Mouse (Mus musculus) lung, embryonic 16.5 days (tissue): ENCODE measurements around the gene Gp9. TPM values are rescaled to one million over a fixed set of nuclear protein-coding genes. Genes with fewer than 3 reads are reported as not detected.
A peak's percentile ranks its signal among the peaks of the same experiment; 100 is the strongest.

Source experiments
- ATAC-seq: fragments of 200-750 bp; cut with Nextera tagmentation; 2 replicates; pipeline ENCODE4 v1.8.0; 2017; ENCODE audit warnings: low read depth, mild to moderate bottlenecking, moderate library complexity
- H3K27ac ChIP-seq: fragments of 300-500 bp; sonication (generic); 2 replicates; pipeline ENCODE4 v1.5.1; 2014; ENCODE audit warnings: mild to moderate bottlenecking, control low read depth, low read length
- H3K27me3 ChIP-seq: fragments of 300-500 bp; sonication (generic); 2 replicates; pipeline ENCODE4 v1.6.1; 2014; ENCODE audit warnings: low read depth, low read length, mixed read lengths; ENCODE audit not compliant: control insufficient read depth, insufficient read depth
- H3K36me3 ChIP-seq: fragments of 300-500 bp; sonication (generic); 2 replicates; pipeline ENCODE4 v1.6.1; 2014; ENCODE audit warnings: low read length; ENCODE audit not compliant: control insufficient read depth, insufficient read depth
- H3K4me1 ChIP-seq: fragments of 300-500 bp; sonication (generic); replicated peaks from 2 replicates; pipeline ENCODE4 v1.6.1; 2014; ENCODE audit warnings: low read length, mixed read lengths; ENCODE audit not compliant: control insufficient read depth, insufficient read depth
- H3K4me2 ChIP-seq: fragments of 300-500 bp; sonication (generic); 2 replicates; pipeline ENCODE4 v1.6.1; 2014; ENCODE audit warnings: low read depth, low read length, control low read depth
- H3K4me3 ChIP-seq: fragments of 300-500 bp; sonication (generic); 2 replicates; pipeline ENCODE4 v1.5.1; 2014; ENCODE audit warnings: mild to moderate bottlenecking, low read length, control low read depth
- H3K9ac ChIP-seq: fragments of 300-500 bp; sonication (generic); 2 replicates; pipeline ENCODE4 v1.6.1; 2014; ENCODE audit warnings: low read length, control low read depth
- H3K9me3 ChIP-seq: fragments of 300-500 bp; sonication (generic); 2 replicates; pipeline ENCODE4 v1.6.1; 2016; ENCODE audit warnings: low read length; ENCODE audit not compliant: control insufficient read depth
- WGBS: fragments of 180-500 bp; shearing (Covaris S2); extraction: QIAGEN DNeasy Blood & Tissue Kit; methylation state at CpG from one replicate; pipeline ENCODE4 v1.1.7; 2014; 5-methylcytosine and 5-hydroxymethylcytosine counted together
- polyA plus RNA-seq: library from polyadenylated mRNA; unstranded; fragments of >200 nt; fragmentation: Nextera tagmentation; extraction: Ambion mirVana; gene quantifications from 2 replicates; pipeline ENCODE4 v1.2.1, GENCODE M21; 2015

The Gp9 gene
- polyA plus RNA-seq, 1 experiment from 2014 or later = 3.4 TPM

- WGBS = 84% methylated on average over 4 of the region's 4 CpGs
- no peak for ATAC-seq
- H3K9ac ChIP-seq = no peak overlapping the region
- peaks cover 33% of the 10 kb centered on the region for H3K4me1 ChIP-seq
- H3K27ac ChIP-seq = no peak overlapping the region
- H3K36me3 ChIP-seq = no peaks in the 10 kb centered on the region
- no peak overlapping the region for H3K4me3 ChIP-seq
- H3K27me3 ChIP-seq = peaks cover 13% of the 10 kb centered on the region
- no peak overlapping the region for H3K4me2 ChIP-seq
- no peaks in the 10 kb centered on the region for H3K9me3 ChIP-seq
These were observed 40.9 kb upstream of the Gp9 start for GRCm38 (mm10) chr6:87736923-87737322.

- H3K9me3 ChIP-seq = no peaks in the 10 kb centered on the region
- no peak for ATAC-seq
- H3K4me3 ChIP-seq = no peak overlapping the region
- H3K27ac ChIP-seq = no peak overlapping the region
- 71% methylated on average over 4 of the region's 4 CpGs for WGBS
- H3K36me3 ChIP-seq = no peaks in the 10 kb centered on the region
- H3K4me1 ChIP-seq = peaks cover 23% of the 10 kb centered on the region
- peaks cover 3% of the 10 kb centered on the region; the same call in 1 of the 2 replicates for H3K27me3 ChIP-seq
- H3K9ac ChIP-seq = peak overlapping the region; percentile 12; the same call in 1 of the 2 replicates
- no peak overlapping the region for H3K4me2 ChIP-seq
These were observed 39.8 kb upstream of the Gp9 start for GRCm38 (mm10) chr6:87737921-87738626.

GRCm38 (mm10) chr6:87739898-87740297 is 38.0 kb upstream of the Gp9 start:
- Histone ChIP-seq H3K9ac (0 out of 2 replicates have a peak overlapping the region, but pooled peaks have one; percentile 2), H3K27me3 (no peaks in the 10 kb centered on the region), H3K9me3 (no peaks in the 10 kb centered on the region), H3K36me3 (no peaks in the 10 kb centered on the region), H3K27ac (peak overlapping the region; percentile 23; the same call in 1 of the 2 replicates), H3K4me1 (peaks cover 14% of the 10 kb centered on the region), H3K4me2 (no peak overlapping the region), H3K4me3 (no peak overlapping the region)
- ATAC-seq = no peak
- 21% methylated on average over 6 of the region's 6 CpGs for WGBS

GRCm38 (mm10) chr6:87740496-87740895 is 37.4 kb upstream of the Gp9 start:
- no peak overlapping the region for H3K9ac ChIP-seq
- no peaks in the 10 kb centered on the region for H3K27me3 ChIP-seq
- H3K27ac ChIP-seq = no peak overlapping the region
- no peak overlapping the region for H3K4me3 ChIP-seq
- H3K4me1 ChIP-seq = peaks cover 19% of the 10 kb centered on the region
- no peak for ATAC-seq
- H3K4me2 ChIP-seq = no peak overlapping the region
- H3K9me3 ChIP-seq = no peaks in the 10 kb centered on the region
- no peaks in the 10 kb centered on the region for H3K36me3 ChIP-seq

- Histone ChIP-seq H3K4me3 (no peak overlapping the region), H3K36me3 (no peaks in the 10 kb centered on the region), H3K4me1 (peaks cover 27% of the 10 kb centered on the region), H3K4me2 (no peak overlapping the region), H3K9me3 (no peaks in the 10 kb centered on the region), H3K27me3 (no peaks in the 10 kb centered on the region), H3K9ac (no peak overlapping the region), H3K27ac (no peak overlapping the region)
- ATAC-seq = no peak
- 80% methylated on average over 8 of the region's 8 CpGs for WGBS
These were observed 35.9 kb upstream of the Gp9 start for GRCm38 (mm10) chr6:87741978-87742377.

- no peak overlapping the region for H3K9ac ChIP-seq
- H3K4me2 ChIP-seq = no peak overlapping the region
- 80% methylated on average over 5 of the region's 5 CpGs for WGBS
- ATAC-seq = no peak
- peaks cover 29% of the 10 kb centered on the region for H3K4me1 ChIP-seq
- no peaks in the 10 kb centered on the region for H3K27me3 ChIP-seq
- H3K9me3 ChIP-seq = no peaks in the 10 kb centered on the region
- no peak overlapping the region for H3K4me3 ChIP-seq
- H3K36me3 ChIP-seq = no peaks in the 10 kb centered on the region
- no peak overlapping the region for H3K27ac ChIP-seq
These were observed 35.1 kb upstream of the Gp9 start for GRCm38 (mm10) chr6:87742804-87743203.

- Histone ChIP-seq H3K4me3 (no peak overlapping the region), H3K36me3 (no peaks in the 10 kb centered on the region), H3K9me3 (no peaks in the 10 kb centered on the region), H3K9ac (no peak overlapping the region), H3K27ac (no peak overlapping the region), H3K4me2 (no peak overlapping the region), H3K4me1 (peaks cover 26% of the 10 kb centered on the region), H3K27me3 (no peaks in the 10 kb centered on the region)
- no peak for ATAC-seq
- 73% methylated on average over 5 of the region's 5 CpGs for WGBS
These were observed 34.6 kb upstream of the Gp9 start for GRCm38 (mm10) chr6:87743281-87743680.

DNA sequence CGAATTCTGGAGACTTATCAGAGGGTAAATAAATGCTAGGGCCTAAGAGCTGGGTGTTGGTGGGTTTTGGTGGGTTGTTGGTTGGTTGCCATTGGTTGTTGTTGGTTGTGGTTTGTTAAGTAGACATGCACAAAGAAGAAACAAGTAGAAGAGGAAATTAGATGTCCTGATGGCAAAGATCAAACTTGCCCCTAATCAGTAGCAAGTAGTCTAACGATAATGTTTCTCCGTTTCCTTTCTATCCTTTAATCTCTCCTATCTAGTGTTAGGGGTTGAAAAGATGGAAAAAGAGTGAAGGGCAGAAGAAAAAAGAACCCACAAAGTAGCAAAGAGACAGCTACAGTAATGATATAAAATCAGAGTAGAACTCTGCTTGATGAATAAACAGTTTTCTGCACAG is 33.2 kb upstream of the Gp9 start:
- Histone ChIP-seq H3K4me2 (no peak overlapping the region), H3K4me3 (no peak overlapping the region), H3K27ac (no peak overlapping the region), H3K4me1 (peaks cover 18% of the 10 kb centered on the region), H3K36me3 (no peaks in the 10 kb centered on the region), H3K27me3 (no peaks in the 10 kb centered on the region), H3K9ac (no peak overlapping the region), H3K9me3 (no peaks in the 10 kb centered on the region)
- no peak for ATAC-seq
- WGBS = 71% methylated on average over 3 of the region's 3 CpGs

- H3K4me2 ChIP-seq = no peak overlapping the region
- H3K27me3 ChIP-seq = no peaks in the 10 kb centered on the region
- no peaks in the 10 kb centered on the region for H3K36me3 ChIP-seq
- H3K9me3 ChIP-seq = no peaks in the 10 kb centered on the region
- no peak overlapping the region for H3K9ac ChIP-seq
- H3K4me3 ChIP-seq = no peak overlapping the region
- no peak for ATAC-seq
- H3K27ac ChIP-seq = 0 out of 2 replicates have a peak overlapping the region, but pooled peaks have one; percentile 28
- H3K4me1 ChIP-seq = peaks cover 17% of the 10 kb centered on the region
- WGBS = 25% methylated on average over 1 of the region's 1 CpGs
These were observed 32.6 kb upstream of the Gp9 start for GRCm38 (mm10) chr6:87745301-87745700.
